Mouse (Mus musculus): ENCODE measurements around the gene Bri3.

Bri3 gene

DNA sequence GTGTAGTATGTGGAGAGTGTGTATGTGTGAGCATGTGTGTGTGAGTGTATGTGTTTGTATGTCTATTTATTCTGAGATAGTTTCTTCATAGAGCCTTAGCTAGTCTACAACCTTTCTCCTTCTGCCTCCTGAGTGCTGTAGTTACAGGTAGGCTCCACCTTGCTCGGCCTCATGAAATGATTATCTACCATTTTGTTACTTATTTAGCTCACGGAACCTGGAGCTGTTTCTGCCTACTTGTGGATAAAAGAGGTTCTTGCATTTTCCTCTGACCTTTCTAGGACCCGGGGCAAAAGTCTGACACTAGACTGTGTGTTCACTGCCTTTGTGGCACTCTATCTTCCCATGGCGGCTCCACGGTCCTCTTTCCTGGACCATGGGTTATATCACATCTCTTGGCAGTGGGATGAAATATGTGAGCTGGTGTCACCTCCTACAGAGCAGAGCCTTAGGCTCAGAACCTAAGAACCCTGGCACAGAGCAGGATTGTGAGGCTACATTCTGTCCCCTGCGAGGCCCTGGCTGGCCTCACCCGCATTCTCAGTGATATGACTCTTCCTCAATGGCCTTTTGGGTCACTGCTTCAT is at the start of gene Bri3:
Gene Bri3, plus strand, starts transcription at position 537 of the 587 bp plus-strand sequence.
- DNase-seq = no peak

- no peak for DNase-seq
These were observed 48.7 kb upstream of the Bri3 start for GRCm38 (mm10) chr5:144195567-144195966.

GRCm38 (mm10) chr5:144200616-144201015 is 43.6 kb upstream of the Bri3 start:
- no peak for DNase-seq

- DNase-seq = no peak
These were observed 41.8 kb upstream of the Bri3 start for GRCm38 (mm10) chr5:144202430-144202829.

DNA sequence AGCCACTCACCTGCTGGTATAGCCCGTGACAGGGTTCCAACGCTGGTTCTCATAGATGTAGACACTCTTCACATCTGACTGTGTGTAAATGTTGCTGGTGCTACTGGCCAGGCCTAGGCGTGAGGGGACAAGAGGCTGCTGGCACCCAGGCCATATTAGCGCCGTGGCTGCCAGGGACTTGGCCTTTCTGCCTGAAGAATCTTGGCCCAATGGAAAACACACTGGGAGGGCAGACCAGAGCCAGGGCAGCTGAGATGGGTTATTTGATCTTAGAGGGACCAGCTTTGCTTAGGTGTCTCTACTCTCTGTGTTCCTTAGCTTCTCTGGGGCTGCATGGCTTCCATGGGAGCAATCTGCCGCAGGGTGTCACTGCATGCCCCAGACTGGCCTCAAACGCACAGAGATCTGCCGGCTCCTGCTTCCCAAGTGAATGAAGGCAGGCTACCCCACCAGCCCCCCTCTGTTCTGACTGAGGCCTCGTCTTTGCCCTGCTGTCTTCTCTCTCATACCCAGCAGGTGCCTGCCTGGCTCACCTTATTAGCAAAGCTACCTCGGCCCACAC is 40.8 kb upstream of the Bri3 start:
- DNase-seq = no peak

- DNase-seq = no peak
These were observed 39.9 kb upstream of the Bri3 start for GRCm38 (mm10) chr5:144204303-144204702.

DNA sequence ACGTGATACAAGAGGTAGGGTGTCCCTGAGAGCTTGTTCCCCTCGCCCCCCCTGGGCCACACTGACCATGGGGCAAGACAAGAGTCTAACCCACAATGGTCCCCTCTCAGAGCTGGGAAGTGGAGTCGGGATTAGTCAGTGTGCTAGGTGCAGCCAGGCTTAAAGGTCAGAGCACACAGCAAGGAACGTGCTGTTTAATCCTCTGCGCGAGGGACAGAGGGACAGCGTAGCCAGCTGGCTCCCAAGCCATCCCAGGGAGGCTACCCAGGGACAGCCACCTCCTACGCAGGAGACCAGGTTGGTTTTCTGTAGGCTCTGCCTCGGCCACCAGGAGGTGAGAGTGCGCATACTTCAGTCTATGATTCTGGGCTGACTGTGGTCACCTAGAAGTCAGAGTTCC is 39.3 kb upstream of the Bri3 start:
- DNase-seq = peak; percentile 30

DNA sequence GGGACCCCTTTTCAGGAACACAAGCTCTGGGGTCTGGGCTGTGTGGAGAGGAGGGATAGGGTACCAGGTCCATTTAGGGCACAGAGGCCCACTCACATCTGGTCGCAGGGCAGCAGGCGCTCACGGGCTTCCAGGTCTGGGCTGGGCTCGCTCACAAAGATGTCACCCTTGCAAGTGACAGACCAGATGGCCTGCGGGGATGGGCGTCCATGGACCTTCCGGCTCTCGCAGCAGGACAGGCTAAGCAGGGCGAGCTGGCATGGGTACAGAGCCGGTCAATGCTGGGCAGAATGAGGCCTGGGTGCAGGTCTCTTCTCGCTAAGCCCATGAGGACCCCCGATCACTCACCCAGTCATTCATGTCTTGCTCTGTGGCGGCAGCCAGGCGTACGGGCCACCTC is 38.2 kb upstream of the Bri3 start:
- DNase-seq = no peak

- no peak for DNase-seq
These were observed 36.8 kb upstream of the Bri3 start for GRCm38 (mm10) chr5:144207478-144207877.

DNA sequence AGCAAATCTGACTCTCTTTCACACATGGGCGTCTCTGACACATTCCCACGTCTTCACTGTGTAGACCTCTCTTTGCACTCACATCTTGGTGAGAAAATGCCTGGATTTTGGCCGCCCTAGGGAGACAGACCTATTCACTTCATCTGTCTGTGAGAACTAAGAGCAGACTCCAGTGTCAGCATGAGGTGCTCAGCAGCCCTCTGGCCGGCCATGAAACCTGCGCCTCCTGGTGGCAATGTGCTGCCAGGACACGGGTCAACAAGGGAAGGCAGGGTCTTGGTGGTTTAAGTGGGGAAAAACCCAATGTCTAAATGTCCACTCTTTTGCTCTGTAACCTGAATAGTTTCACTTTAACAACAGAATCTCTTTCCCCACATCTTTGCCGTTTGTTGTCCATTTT is 29.8 kb upstream of the Bri3 start:
- no peak for DNase-seq

DNA sequence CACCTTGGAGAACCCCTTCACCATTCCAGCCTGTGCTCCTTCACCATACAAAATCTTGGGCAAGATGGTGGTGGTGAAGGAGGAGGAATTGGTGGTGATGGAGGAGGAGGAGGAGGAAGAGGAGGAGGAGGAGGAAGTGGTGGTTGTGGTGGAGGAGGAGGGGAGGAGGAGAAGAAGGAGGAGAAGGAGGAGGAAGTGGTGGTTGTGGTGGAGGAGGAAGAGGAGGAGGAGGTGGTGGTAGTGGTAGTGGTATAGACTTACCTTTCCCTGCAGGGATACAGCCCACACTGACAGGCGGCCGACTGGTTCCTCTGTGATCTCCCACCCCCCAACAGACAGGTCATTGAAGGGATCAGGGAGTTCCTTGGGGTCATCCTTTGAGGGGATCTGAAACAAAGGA is 28.2 kb upstream of the Bri3 start:
- DNase-seq = no peak

- no peak for DNase-seq
These were observed 26.2 kb upstream of the Bri3 start for GRCm38 (mm10) chr5:144218061-144218460.

- peak; percentile 31 for DNase-seq
These were observed 24.9 kb upstream of the Bri3 start for GRCm38 (mm10) chr5:144219306-144219705.

- no peak for DNase-seq
These were observed 24.3 kb upstream of the Bri3 start for GRCm38 (mm10) chr5:144219936-144220335.

- DNase-seq = peak; percentile 41
These were observed 22.9 kb upstream of the Bri3 start for GRCm38 (mm10) chr5:144221305-144221704.

DNA sequence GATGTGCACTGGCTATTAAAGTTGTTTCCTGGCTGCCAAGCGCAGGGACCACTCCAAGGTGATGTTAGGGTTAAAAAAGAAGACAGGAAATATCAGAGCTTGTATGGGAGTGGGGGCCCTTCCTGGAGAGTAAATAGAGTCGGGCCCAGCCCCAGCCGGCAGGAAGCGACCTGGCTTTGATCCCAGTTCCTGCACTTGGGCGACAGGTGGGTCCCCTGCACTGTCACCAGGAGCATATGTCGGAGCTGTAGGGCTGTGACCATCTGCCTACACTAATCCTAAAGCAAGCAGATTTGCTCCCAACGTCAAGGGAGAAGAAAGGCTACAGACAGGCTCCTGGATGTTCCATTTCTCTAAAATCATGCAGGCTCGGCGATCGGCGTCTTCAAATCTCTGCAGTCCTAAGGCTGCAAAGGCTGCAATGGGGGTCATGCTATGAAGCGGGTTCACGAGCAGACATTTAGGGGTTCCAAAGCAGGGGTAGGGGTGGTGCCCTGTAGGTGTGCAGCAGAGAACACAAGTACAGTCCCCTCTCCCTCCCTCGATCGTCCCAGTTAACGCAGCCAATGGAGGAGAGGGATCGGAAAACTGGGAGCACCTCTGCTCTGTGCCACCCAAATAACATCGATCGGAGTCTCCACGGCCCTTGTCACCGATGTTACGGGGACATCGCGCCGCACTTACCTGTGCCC is 21.3 kb upstream of the Bri3 start:
- DNase-seq = peak; percentile 55

- peak; percentile 96 for DNase-seq
These were observed 20.8 kb upstream of the Bri3 start, which contains the start of gene Tecpr1 for GRCm38 (mm10) chr5:144223503-144223862. Tecpr1 (minus strand) TSS chr5:144223615.

- no peak for DNase-seq
These were observed 20.1 kb upstream of the Bri3 start for GRCm38 (mm10) chr5:144223899-144224816.

GRCm38 (mm10) chr5:144226220-144226619 is 18.0 kb upstream of the Bri3 start:
- no peak for DNase-seq

DNA sequence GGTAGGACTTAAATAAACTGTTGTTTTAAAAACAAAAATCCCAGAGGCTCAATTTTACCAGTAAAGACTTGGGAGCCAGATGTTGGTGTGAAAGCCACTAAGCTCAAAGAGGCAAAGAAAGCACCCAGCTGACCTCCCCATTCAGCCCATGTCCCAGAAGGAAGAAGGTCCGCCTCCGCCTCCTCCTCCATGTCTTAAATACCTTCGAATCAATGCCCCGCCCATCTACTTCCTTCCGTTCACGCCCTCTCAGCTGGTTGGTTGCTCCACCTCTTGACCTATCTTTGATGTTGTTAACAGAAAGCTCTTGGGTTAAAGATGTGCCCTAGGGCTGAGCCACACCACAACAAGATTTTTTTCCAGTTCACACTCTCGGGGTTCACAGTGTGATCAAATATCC is 14.0 kb upstream of the Bri3 start:
- DNase-seq = no peak

GRCm38 (mm10) chr5:144231410-144231809 is 12.8 kb upstream of the Bri3 start:
- DNase-seq = no peak

DNA sequence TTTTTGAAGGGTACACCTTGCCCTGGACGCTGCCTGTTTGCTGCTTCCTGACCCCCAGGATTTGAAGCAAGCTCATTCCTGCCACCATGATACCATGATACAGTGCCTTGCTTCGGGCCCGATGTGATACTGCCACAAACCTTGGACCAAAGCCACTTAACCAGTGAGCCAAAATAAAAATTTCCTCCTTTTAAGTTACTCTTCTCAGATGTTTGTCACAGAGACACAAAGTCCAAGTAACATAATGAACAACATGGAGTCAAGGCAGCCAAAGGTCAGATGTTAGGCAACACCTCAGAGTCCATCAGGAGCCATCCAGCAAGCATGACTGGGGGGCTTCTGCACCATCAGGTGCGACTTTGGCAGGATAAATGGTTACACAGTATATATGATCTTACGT is 11.7 kb upstream of the Bri3 start:
- DNase-seq = no peak

- DNase-seq = no peak
These were observed 10.0 kb upstream of the Bri3 start for GRCm38 (mm10) chr5:144234222-144234621.
